Mouse (Mus musculus): ENCODE results near the gene Tln2. TPM values are rescaled to one million over a fixed set of nuclear protein-coding genes. Genes with fewer than 3 reads are reported as not detected.

Tln2 gene
- polyA plus RNA-seq, 1 experiment from 2014 or later: 22.9 TPM

- H3K4me2 ChIP-seq (ENCODE audit: low read depth, low read length, severe bottlenecking): no peak overlapping the region
- DNase-seq (ENCODE audit: low spot score) (no peak), ATAC-seq (replicated peaks; ENCODE audit: low FRiP score) (no peak)
- H3K4me3 ChIP-seq (ENCODE audit: low read depth, low read length): no peak overlapping the region
- no peaks in the 10 kb centered on the region for H3K27me3 ChIP-seq (ENCODE audit: control insufficient read depth, insufficient read depth, low read length)
- H3K27ac ChIP-seq (ENCODE audit: low read depth, low read length): no peak overlapping the region
- WGBS: 70% methylated on average over 6 of the region's 6 CpGs
- H3K9ac ChIP-seq (ENCODE audit: low read length): no peak overlapping the region
- H3K9me3 ChIP-seq (ENCODE audit: control insufficient read depth, low read length): no peaks in the 10 kb centered on the region
- H3K4me1 ChIP-seq (replicated peaks; ENCODE audit: control insufficient read depth, insufficient read depth, low read length): no peaks in the 10 kb centered on the region
- H3K36me3 ChIP-seq (ENCODE audit: control insufficient read depth, insufficient read depth, low read length): no peaks in the 10 kb centered on the region
Measured at GRCm38 (mm10) chr9:67182006-67182405, 377.5 kb downstream of the Tln2 start.

- no peaks in the 10 kb centered on the region for H3K36me3 ChIP-seq (ENCODE audit: control insufficient read depth, insufficient read depth, low read length)
- no peaks in the 10 kb centered on the region for H3K4me1 ChIP-seq (replicated peaks; ENCODE audit: control insufficient read depth, insufficient read depth, low read length)
- 76% methylated on average over 1 of the region's 1 CpGs for WGBS
- DNase-seq (ENCODE audit: low spot score) (no peak), ATAC-seq (replicated peaks; ENCODE audit: low FRiP score) (no peak)
- H3K4me2 ChIP-seq (ENCODE audit: low read depth, low read length, severe bottlenecking): no peak overlapping the region
- H3K27ac ChIP-seq (ENCODE audit: low read depth, low read length): no peak overlapping the region
- no peak overlapping the region for H3K4me3 ChIP-seq (ENCODE audit: low read depth, low read length)
- no peak overlapping the region for H3K9ac ChIP-seq (ENCODE audit: low read length)
- H3K27me3 ChIP-seq (ENCODE audit: control insufficient read depth, insufficient read depth, low read length): no peaks in the 10 kb centered on the region
- no peaks in the 10 kb centered on the region for H3K9me3 ChIP-seq (ENCODE audit: control insufficient read depth, low read length)
Measured at GRCm38 (mm10) chr9:67178709-67179108, 380.8 kb downstream of the Tln2 start.

- no peaks in the 10 kb centered on the region for H3K4me1 ChIP-seq (replicated peaks; ENCODE audit: control insufficient read depth, insufficient read depth, low read length)
- no peak overlapping the region for H3K27ac ChIP-seq (ENCODE audit: low read depth, low read length)
Measured at GRCm38 (mm10) chr9:67178203-67178602, 381.3 kb downstream of the Tln2 start.

GRCm38 (mm10) chr9:67176073-67176472 lies 383.4 kb downstream of the Tln2 start:
- Histone ChIP-seq H3K27me3 (ENCODE audit: control insufficient read depth, insufficient read depth, low read length) (no peaks in the 10 kb centered on the region), H3K9ac (ENCODE audit: low read length) (no peak overlapping the region), H3K9me3 (ENCODE audit: control insufficient read depth, low read length) (peaks cover 4% of the 10 kb centered on the region; the same call in 1 of the 2 replicates), H3K4me2 (ENCODE audit: low read depth, low read length, severe bottlenecking) (no peak overlapping the region), H3K4me3 (ENCODE audit: low read depth, low read length) (no peak overlapping the region), H3K27ac (ENCODE audit: low read depth, low read length) (no peak overlapping the region), H3K36me3 (ENCODE audit: control insufficient read depth, insufficient read depth, low read length) (no peaks in the 10 kb centered on the region), H3K4me1 (replicated peaks; ENCODE audit: control insufficient read depth, insufficient read depth, low read length) (no peaks in the 10 kb centered on the region)
- ATAC-seq (replicated peaks; ENCODE audit: low FRiP score): no peak
- WGBS: 85% methylated on average over 8 of the region's 8 CpGs
- DNase-seq (ENCODE audit: low spot score): no peak

More at GRCm38 (mm10) chr9:67178203-67178602, 381.3 kb downstream of the Tln2 start:
- ATAC-seq (replicated peaks; ENCODE audit: low FRiP score): no peak
- H3K36me3 ChIP-seq (ENCODE audit: control insufficient read depth, insufficient read depth, low read length): no peaks in the 10 kb centered on the region
- no peak overlapping the region for H3K4me3 ChIP-seq (ENCODE audit: low read depth, low read length)
- no peaks in the 10 kb centered on the region for H3K27me3 ChIP-seq (ENCODE audit: control insufficient read depth, insufficient read depth, low read length)
- H3K9ac ChIP-seq (ENCODE audit: low read length): no peak overlapping the region
- no peaks in the 10 kb centered on the region for H3K9me3 ChIP-seq (ENCODE audit: control insufficient read depth, low read length)
- H3K4me2 ChIP-seq (ENCODE audit: low read depth, low read length, severe bottlenecking): no peak overlapping the region
- DNase-seq (ENCODE audit: low spot score): no peak
- 78% methylated on average over 5 of the region's 5 CpGs for WGBS

- Histone ChIP-seq H3K4me1 (replicated peaks; ENCODE audit: control insufficient read depth, insufficient read depth, low read length) (no peaks in the 10 kb centered on the region), H3K9me3 (ENCODE audit: control insufficient read depth, low read length) (peaks cover 4% of the 10 kb centered on the region; the same call in 1 of the 2 replicates), H3K4me2 (ENCODE audit: low read depth, low read length, severe bottlenecking) (no peak overlapping the region), H3K4me3 (ENCODE audit: low read depth, low read length) (no peak overlapping the region), H3K27ac (ENCODE audit: low read depth, low read length) (no peak overlapping the region), H3K9ac (ENCODE audit: low read length) (no peak overlapping the region), H3K36me3 (ENCODE audit: control insufficient read depth, insufficient read depth, low read length) (no peaks in the 10 kb centered on the region), H3K27me3 (ENCODE audit: control insufficient read depth, insufficient read depth, low read length) (no peaks in the 10 kb centered on the region)
- 92% methylated on average over 6 of the region's 6 CpGs for WGBS
- DNase-seq (ENCODE audit: low spot score) (no peak), ATAC-seq (replicated peaks; ENCODE audit: low FRiP score) (no peak)
Measured at GRCm38 (mm10) chr9:67173816-67174215, 385.7 kb downstream of the Tln2 start.

GRCm38 (mm10) chr9:67173154-67173553 lies 386.3 kb downstream of the Tln2 start:
- H3K27me3 ChIP-seq (ENCODE audit: control insufficient read depth, insufficient read depth, low read length): no peaks in the 10 kb centered on the region
- no peaks in the 10 kb centered on the region for H3K36me3 ChIP-seq (ENCODE audit: control insufficient read depth, insufficient read depth, low read length)
- H3K4me2 ChIP-seq (ENCODE audit: low read depth, low read length, severe bottlenecking): no peak overlapping the region
- no peak overlapping the region for H3K9ac ChIP-seq (ENCODE audit: low read length)
- ATAC-seq (replicated peaks; ENCODE audit: low FRiP score): no peak
- no peak overlapping the region for H3K4me3 ChIP-seq (ENCODE audit: low read depth, low read length)
- H3K4me1 ChIP-seq (replicated peaks; ENCODE audit: control insufficient read depth, insufficient read depth, low read length): no peaks in the 10 kb centered on the region
- peaks cover 4% of the 10 kb centered on the region; the same call in 1 of the 2 replicates for H3K9me3 ChIP-seq (ENCODE audit: control insufficient read depth, low read length)
- no peak for DNase-seq (ENCODE audit: low spot score)
- 78% methylated on average over 4 of the region's 4 CpGs for WGBS
- no peak overlapping the region for H3K27ac ChIP-seq (ENCODE audit: low read depth, low read length)

- DNase-seq (ENCODE audit: low spot score) (no peak), ATAC-seq (replicated peaks; ENCODE audit: low FRiP score) (no peak)
- Histone ChIP-seq H3K27ac (ENCODE audit: low read depth, low read length) (no peak overlapping the region), H3K27me3 (ENCODE audit: control insufficient read depth, insufficient read depth, low read length) (no peaks in the 10 kb centered on the region), H3K4me2 (ENCODE audit: low read depth, low read length, severe bottlenecking) (no peak overlapping the region), H3K9me3 (ENCODE audit: control insufficient read depth, low read length) (peaks cover 4% of the 10 kb centered on the region; the same call in 1 of the 2 replicates), H3K4me1 (replicated peaks; ENCODE audit: control insufficient read depth, insufficient read depth, low read length) (no peaks in the 10 kb centered on the region), H3K9ac (ENCODE audit: low read length) (no peak overlapping the region), H3K36me3 (ENCODE audit: control insufficient read depth, insufficient read depth, low read length) (no peaks in the 10 kb centered on the region), H3K4me3 (ENCODE audit: low read depth, low read length) (no peak overlapping the region)
- 96% methylated on average over 4 of the region's 4 CpGs for WGBS
Measured at GRCm38 (mm10) chr9:67171409-67171808, 388.1 kb downstream of the Tln2 start.

- Histone ChIP-seq H3K4me2 (ENCODE audit: low read depth, low read length, severe bottlenecking) (no peak overlapping the region), H3K4me3 (ENCODE audit: low read depth, low read length) (no peak overlapping the region), H3K27ac (ENCODE audit: low read depth, low read length) (no peak overlapping the region), H3K36me3 (ENCODE audit: control insufficient read depth, insufficient read depth, low read length) (no peaks in the 10 kb centered on the region), H3K9ac (ENCODE audit: low read length) (no peak overlapping the region), H3K9me3 (ENCODE audit: control insufficient read depth, low read length) (peaks cover 4% of the 10 kb centered on the region; the same call in 1 of the 2 replicates), H3K27me3 (ENCODE audit: control insufficient read depth, insufficient read depth, low read length) (no peaks in the 10 kb centered on the region), H3K4me1 (replicated peaks; ENCODE audit: control insufficient read depth, insufficient read depth, low read length) (no peaks in the 10 kb centered on the region)
- WGBS: 92% methylated on average over 8 of the region's 8 CpGs
- ATAC-seq (replicated peaks; ENCODE audit: low FRiP score) (no peak), DNase-seq (ENCODE audit: low spot score) (no peak)
Measured at GRCm38 (mm10) chr9:67170759-67171158, 388.7 kb downstream of the Tln2 start.

- H3K4me3 ChIP-seq (ENCODE audit: low read depth, low read length): no peak overlapping the region
- H3K4me2 ChIP-seq (ENCODE audit: low read depth, low read length, severe bottlenecking): no peak overlapping the region
- H3K9ac ChIP-seq (ENCODE audit: low read length): no peak overlapping the region
- DNase-seq (ENCODE audit: low spot score): no peak
- H3K36me3 ChIP-seq (ENCODE audit: control insufficient read depth, insufficient read depth, low read length): no peaks in the 10 kb centered on the region
- peaks cover 4% of the 10 kb centered on the region; the same call in 1 of the 2 replicates for H3K9me3 ChIP-seq (ENCODE audit: control insufficient read depth, low read length)
- ATAC-seq (replicated peaks; ENCODE audit: low FRiP score): no peak
- WGBS: 81% methylated on average over 3 of the region's 3 CpGs
- no peaks in the 10 kb centered on the region for H3K4me1 ChIP-seq (replicated peaks; ENCODE audit: control insufficient read depth, insufficient read depth, low read length)
- no peak overlapping the region for H3K27ac ChIP-seq (ENCODE audit: low read depth, low read length)
- no peaks in the 10 kb centered on the region for H3K27me3 ChIP-seq (ENCODE audit: control insufficient read depth, insufficient read depth, low read length)
Measured at GRCm38 (mm10) chr9:67170047-67170446, 389.5 kb downstream of the Tln2 start.

Data from forebrain, embryonic 11.5 days (tissue).